Mouse (Mus musculus) kidney, embryonic 16.5 days (tissue): ENCODE measurements around the gene Acacb. TPM values are rescaled to one million over a fixed set of nuclear protein-coding genes. Genes with fewer than 3 reads are reported as not detected.

Experiments
- ATAC-seq: fragments of 200-750 bp; cut with Nextera tagmentation; 2 replicates; pipeline ENCODE4 v1.8.0; 2017; ENCODE audit warnings: moderate TSS enrichment; ENCODE audit not compliant: low FRiP score, low TSS enrichment
- H3K27ac ChIP-seq: fragments of 300-500 bp; sonication (generic); 2 replicates; pipeline ENCODE4 v1.5.1; 2014; ENCODE audit warnings: low read length
- H3K27me3 ChIP-seq: fragments of 300-500 bp; sonication (generic); 2 replicates; pipeline ENCODE4 v1.6.1; 2014; ENCODE audit warnings: low read length, control low read depth, mixed read lengths; ENCODE audit not compliant: insufficient read depth
- H3K36me3 ChIP-seq: fragments of 300-500 bp; sonication (generic); 2 replicates; pipeline ENCODE4 v1.6.1; 2014; ENCODE audit warnings: low read length, control low read depth, mixed read lengths; ENCODE audit not compliant: insufficient read depth
- H3K4me1 ChIP-seq: fragments of 300-500 bp; sonication (generic); 2 replicates; pipeline ENCODE4 v1.6.1; 2014; ENCODE audit warnings: low read length, control low read depth, mixed read lengths; ENCODE audit not compliant: insufficient read depth
- H3K4me2 ChIP-seq: fragments of 300-500 bp; sonication (generic); replicated peaks from 2 replicates; pipeline ENCODE4 v1.6.1; 2014; ENCODE audit warnings: low read depth, low read length
- H3K4me3 ChIP-seq: fragments of 300-500 bp; sonication (generic); 2 replicates; pipeline ENCODE4 v1.5.1; 2014; ENCODE audit warnings: mild to moderate bottlenecking, low read length
- H3K9ac ChIP-seq: fragments of 300-500 bp; sonication (generic); replicated peaks from 2 replicates; pipeline ENCODE4 v1.6.1; 2014; ENCODE audit warnings: low read length
- H3K9me3 ChIP-seq: fragments of 300-500 bp; sonication (generic); 2 replicates; pipeline ENCODE4 v1.6.1; 2016; ENCODE audit warnings: low read length, control low read depth
- WGBS: fragments of 180-500 bp; shearing (Covaris S2); extraction: QIAGEN DNeasy Blood & Tissue Kit; methylation state at CpG from one replicate; pipeline ENCODE4 v1.1.7; 2014; 5-methylcytosine and 5-hydroxymethylcytosine counted together
- polyA plus RNA-seq: library from polyadenylated mRNA; unstranded; fragments of >200 nt; fragmentation: Nextera tagmentation; extraction: Ambion mirVana; gene quantifications from 2 replicates; pipeline ENCODE4 v1.2.1, GENCODE M21; 2015

The Acacb gene
- polyA plus RNA-seq, 1 experiment from 2014 or later = 4.7 TPM

DNA sequence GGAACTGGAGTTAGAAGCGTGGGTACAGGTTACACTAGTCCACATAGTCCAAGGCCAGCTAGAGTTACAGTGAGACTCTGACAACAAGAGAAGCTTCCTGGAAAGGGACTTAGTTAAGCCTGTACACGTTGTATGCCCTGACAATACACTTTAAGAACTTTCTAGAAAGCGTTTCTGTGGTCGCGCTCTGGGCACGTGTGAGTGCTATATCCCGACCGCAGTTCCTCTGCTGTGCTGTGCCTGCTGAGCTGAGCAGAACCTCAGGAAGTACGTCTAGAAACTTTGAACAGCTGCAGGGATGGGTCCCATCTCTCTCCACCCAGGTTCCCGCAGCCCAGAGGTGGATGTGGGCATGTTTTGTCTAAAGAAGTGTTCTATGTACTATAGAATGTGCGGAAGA, 47.8 kb downstream of the Acacb start:
- H3K4me1 ChIP-seq = peaks cover 8% of the 10 kb centered on the region
- no peaks in the 10 kb centered on the region for H3K9me3 ChIP-seq
- H3K36me3 ChIP-seq = no peaks in the 10 kb centered on the region
- no peak for ATAC-seq
- WGBS = 88% methylated on average over 11 of the region's 11 CpGs
- H3K4me2 ChIP-seq = no peak overlapping the region
- H3K9ac ChIP-seq = no peak overlapping the region
- no peaks in the 10 kb centered on the region for H3K27me3 ChIP-seq
- H3K4me3 ChIP-seq = no peak overlapping the region
- no peak overlapping the region for H3K27ac ChIP-seq

DNA sequence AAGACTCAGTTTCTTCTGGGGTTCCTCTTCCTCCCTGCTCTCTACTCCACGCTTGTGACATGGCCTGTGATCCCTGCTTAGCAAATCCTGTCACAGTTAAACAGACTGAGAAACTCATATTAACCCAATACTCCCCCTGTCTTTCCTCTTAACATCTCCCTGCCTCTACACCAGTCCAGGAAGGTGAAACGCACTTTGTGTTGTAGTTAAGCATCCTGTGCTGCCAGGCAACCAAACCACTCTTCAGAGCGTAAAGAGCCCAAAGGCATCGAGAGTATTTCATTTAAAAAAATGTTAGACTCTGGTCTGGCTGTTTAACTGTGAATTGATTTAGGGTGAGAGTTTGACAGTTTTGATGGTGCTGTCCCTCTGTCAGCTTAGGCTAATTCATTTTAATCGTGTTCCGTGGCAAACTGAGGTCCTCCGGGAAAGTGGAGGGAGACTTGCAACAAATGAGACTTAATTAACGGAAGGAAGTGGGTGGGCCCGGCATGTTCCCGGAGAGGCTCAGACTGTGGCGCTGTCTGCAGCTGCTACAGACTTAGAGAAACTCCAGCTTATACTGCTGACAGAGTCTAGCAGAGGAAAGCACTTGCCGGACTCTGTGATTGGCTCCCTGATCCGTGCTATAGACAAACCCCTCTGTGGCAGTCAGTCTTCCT, 52.9 kb downstream of the Acacb start:
- 9% methylated on average over 13 of the region's 13 CpGs for WGBS
- H3K9ac ChIP-seq = no peak overlapping the region
- peak; percentile 69 for ATAC-seq
- no peaks in the 10 kb centered on the region for H3K36me3 ChIP-seq
- H3K27ac ChIP-seq = no peak overlapping the region
- H3K4me2 ChIP-seq = peak overlapping the region; percentile 41
- H3K4me3 ChIP-seq = 0 out of 2 replicates have a peak overlapping the region, but pooled peaks have one; percentile 17
- H3K27me3 ChIP-seq = no peaks in the 10 kb centered on the region
- H3K4me1 ChIP-seq = peaks cover 13% of the 10 kb centered on the region; the same call in 1 of the 2 replicates
- no peaks in the 10 kb centered on the region for H3K9me3 ChIP-seq

DNA sequence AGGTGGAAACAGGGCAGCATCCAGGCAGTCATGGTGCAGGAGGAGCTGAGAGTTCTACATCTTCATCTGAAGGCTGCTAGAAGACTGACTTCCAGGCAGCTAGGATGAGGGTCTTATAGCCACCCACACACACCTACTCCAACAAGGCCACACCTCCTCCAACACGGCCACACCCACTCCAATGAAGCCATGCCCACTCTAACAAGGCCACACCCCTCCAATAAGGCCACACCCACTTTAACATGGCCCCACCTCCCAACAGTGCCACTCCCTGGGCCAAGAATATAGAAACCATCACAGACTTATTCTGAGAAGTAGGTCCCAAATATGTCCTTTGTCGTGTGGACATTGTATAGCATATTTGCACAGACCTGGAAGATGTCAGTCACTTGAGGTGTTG, 59.8 kb downstream of the Acacb start:
- no peaks in the 10 kb centered on the region for H3K27me3 ChIP-seq
- no peak for ATAC-seq
- H3K9me3 ChIP-seq = no peaks in the 10 kb centered on the region
- H3K4me3 ChIP-seq = no peak overlapping the region
- H3K9ac ChIP-seq = no peak overlapping the region
- H3K27ac ChIP-seq = no peak overlapping the region
- 89% methylated on average over 2 of the region's 2 CpGs for WGBS
- no peak overlapping the region for H3K4me2 ChIP-seq
- no peaks in the 10 kb centered on the region for H3K4me1 ChIP-seq
- no peaks in the 10 kb centered on the region for H3K36me3 ChIP-seq

DNA sequence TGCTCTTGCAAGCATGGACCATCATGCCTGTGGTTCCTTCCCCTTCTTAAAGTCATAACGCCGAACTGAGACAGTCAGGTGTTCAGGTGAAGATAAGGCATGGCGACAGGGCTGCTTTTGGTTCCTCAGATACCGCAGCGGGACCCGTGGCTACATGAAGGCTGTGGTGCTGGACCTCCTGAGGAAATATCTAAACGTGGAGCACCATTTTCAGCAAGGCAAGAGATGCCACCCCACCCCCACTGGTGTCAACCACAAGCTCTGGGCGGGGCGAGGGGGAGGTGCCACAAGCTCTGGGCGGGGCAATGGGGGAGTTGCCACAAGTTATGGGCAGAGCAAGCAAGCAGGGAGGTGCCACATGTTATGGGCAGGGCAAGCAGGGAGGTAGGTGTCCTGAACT, 66.8 kb downstream of the Acacb start:
- Histone ChIP-seq H3K9me3 (no peaks in the 10 kb centered on the region), H3K4me3 (no peak overlapping the region), H3K4me1 (no peaks in the 10 kb centered on the region), H3K27me3 (no peaks in the 10 kb centered on the region), H3K36me3 (no peaks in the 10 kb centered on the region), H3K4me2 (no peak overlapping the region), H3K27ac (no peak overlapping the region), H3K9ac (no peak overlapping the region)
- WGBS = 73% methylated on average over 10 of the region's 10 CpGs
- no peak for ATAC-seq

DNA sequence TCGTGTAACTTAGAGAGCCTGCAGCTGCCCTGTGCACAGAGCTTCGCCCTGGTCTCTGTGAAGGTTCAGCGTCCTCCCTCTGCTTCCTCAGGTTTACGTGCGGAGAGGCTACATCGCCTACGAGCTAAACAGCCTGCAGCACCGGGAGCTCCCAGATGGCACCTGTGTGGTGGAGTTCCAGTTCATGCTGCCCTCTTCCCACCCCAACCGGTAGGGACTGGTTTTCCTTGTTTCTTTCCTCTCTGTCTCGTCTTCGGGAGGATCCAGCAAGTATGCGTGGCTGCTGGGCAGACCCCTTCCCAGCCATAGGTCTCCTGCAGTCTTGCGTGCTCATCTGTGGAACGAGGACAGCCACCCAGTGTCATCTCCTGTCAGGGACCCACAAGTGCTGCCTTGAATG, 72.4 kb downstream of the Acacb start:
- H3K4me1 ChIP-seq = no peaks in the 10 kb centered on the region
- ATAC-seq = no peak
- no peaks in the 10 kb centered on the region for H3K27me3 ChIP-seq
- H3K36me3 ChIP-seq = no peaks in the 10 kb centered on the region
- H3K9ac ChIP-seq = no peak overlapping the region
- H3K9me3 ChIP-seq = no peaks in the 10 kb centered on the region
- H3K27ac ChIP-seq = no peak overlapping the region
- 73% methylated on average over 14 of the region's 14 CpGs for WGBS
- no peak overlapping the region for H3K4me2 ChIP-seq
- H3K4me3 ChIP-seq = no peak overlapping the region

DNA sequence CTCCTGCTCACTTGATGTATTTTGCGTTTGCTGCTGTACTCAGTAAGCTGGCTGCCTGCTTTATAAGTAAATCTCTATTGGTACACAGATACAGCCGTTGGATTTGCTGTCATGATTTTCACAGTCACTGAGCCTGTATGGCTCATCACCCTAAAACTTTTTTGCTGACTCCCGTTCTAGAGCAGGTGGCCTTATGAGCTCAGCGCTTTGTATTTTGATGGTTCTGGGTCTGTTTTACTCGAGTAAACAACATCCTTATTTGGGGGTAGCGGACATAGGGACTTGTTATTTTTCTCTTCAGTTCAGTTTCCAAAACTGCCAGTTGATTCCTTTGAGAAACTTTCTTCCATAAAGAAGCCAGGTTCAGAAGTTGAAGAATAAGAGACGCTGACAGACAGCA, 79.7 kb downstream of the Acacb start:
- H3K4me1 ChIP-seq = no peaks in the 10 kb centered on the region
- H3K4me3 ChIP-seq = no peak overlapping the region
- H3K27ac ChIP-seq = no peak overlapping the region
- H3K36me3 ChIP-seq = peaks cover 6% of the 10 kb centered on the region; the same call in 1 of the 2 replicates
- H3K27me3 ChIP-seq = no peaks in the 10 kb centered on the region
- no peak overlapping the region for H3K9ac ChIP-seq
- WGBS = 91% methylated on average over 7 of the region's 7 CpGs
- H3K4me2 ChIP-seq = no peak overlapping the region
- H3K9me3 ChIP-seq = peaks cover 10% of the 10 kb centered on the region
- no peak for ATAC-seq

DNA sequence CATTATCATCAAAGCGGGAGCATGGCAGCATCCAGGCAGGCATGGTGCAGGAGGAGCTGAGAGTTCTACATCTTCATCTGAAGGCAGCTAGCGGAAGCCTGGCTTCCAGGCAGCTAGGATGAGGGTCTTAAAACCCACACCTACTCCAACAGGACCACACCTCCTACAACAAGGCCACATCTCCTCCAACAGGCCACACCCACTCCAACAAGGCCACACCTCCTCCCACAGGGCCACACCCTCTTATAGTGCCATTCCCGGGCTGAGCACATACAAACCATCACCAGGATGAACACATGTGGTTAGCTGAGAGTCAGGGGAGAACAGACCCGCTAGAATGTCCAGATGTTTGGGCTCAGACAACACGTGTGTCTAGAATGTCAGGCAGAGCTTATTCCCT, 82.6 kb downstream of the Acacb start:
- 67% methylated on average over 5 of the region's 5 CpGs for WGBS
- Histone ChIP-seq H3K4me2 (no peak overlapping the region), H3K27me3 (no peaks in the 10 kb centered on the region), H3K4me3 (no peak overlapping the region), H3K9me3 (peaks cover 10% of the 10 kb centered on the region), H3K27ac (no peak overlapping the region), H3K36me3 (peaks cover 6% of the 10 kb centered on the region; the same call in 1 of the 2 replicates), H3K9ac (no peak overlapping the region), H3K4me1 (no peaks in the 10 kb centered on the region)
- no peak for ATAC-seq

DNA sequence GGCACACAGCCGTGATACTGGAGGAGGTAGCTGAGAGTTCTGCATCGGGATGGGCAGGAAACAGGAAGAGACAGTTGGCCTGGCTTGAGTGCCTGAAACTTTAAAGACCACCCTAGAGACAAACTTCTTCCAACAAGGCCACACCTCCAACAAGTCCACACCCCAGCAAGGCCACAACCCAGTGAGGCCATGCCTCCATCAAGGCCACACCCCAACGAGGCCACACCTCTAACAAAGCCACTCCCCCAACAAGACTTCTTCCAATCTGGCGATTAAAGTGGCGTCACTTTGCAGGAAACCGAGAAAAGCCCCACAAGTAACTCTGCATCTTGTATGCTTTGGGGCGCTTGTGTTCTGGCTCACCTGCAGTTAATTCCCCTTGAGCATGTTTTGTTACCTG, 92.6 kb downstream of the Acacb start:
- H3K9ac ChIP-seq = no peak overlapping the region
- H3K4me3 ChIP-seq = no peak overlapping the region
- 24% methylated on average over 7 of the region's 7 CpGs for WGBS
- H3K27me3 ChIP-seq = no peaks in the 10 kb centered on the region
- H3K36me3 ChIP-seq = no peaks in the 10 kb centered on the region
- H3K4me2 ChIP-seq = 0 out of 2 replicates have a peak overlapping the region, but pooled peaks have one; percentile 11
- H3K4me1 ChIP-seq = no peaks in the 10 kb centered on the region
- ATAC-seq = no peak
- no peak overlapping the region for H3K27ac ChIP-seq
- no peaks in the 10 kb centered on the region for H3K9me3 ChIP-seq

DNA sequence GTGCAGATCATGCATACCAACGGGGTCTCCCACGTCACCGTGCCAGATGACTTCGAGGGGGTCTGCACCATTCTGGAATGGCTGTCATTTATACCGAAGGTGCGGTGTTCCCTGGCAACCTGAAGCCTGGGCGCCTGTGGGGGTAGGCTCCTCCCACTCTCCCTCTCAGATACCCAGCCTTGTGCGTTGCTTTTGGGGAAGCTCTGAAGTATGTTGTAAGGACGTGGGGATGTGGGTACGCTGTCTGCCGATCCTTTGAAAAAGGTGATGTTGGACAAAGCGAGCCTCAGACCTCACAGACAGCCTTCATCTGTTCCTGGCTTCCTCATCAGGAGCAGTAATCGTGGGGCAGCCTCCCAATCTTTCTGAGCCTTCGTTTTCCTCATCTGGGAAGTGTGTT, 93.4 kb downstream of the Acacb start:
- Histone ChIP-seq H3K9me3 (no peaks in the 10 kb centered on the region), H3K27me3 (no peaks in the 10 kb centered on the region), H3K4me1 (no peaks in the 10 kb centered on the region), H3K36me3 (no peaks in the 10 kb centered on the region), H3K9ac (no peak overlapping the region), H3K27ac (no peak overlapping the region), H3K4me2 (no peak overlapping the region), H3K4me3 (no peak overlapping the region)
- ATAC-seq = no peak
- 52% methylated on average over 14 of the region's 14 CpGs for WGBS

DNA sequence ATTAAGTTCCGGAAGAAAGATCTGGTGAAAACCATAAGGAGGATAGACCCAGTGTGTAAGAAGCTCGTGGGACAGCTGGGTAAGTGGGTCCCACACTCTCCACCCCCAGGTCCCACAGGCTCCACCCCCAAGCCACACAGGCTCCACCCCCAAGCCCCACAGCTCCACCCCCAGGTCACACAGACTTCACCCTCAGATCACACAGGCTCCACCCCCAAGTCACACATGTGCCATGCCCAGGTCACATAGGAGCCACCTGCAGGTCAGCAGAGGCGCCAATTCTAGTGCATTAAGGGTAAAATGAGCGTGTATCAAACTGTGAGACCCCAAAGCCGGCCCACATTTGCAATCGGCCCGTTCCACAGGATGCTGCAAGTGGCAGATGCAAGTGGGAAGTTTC, 100.1 kb downstream of the Acacb start:
- WGBS = 76% methylated on average over 7 of the region's 7 CpGs
- ATAC-seq = no peak
- no peak overlapping the region for H3K4me2 ChIP-seq
- no peaks in the 10 kb centered on the region for H3K27me3 ChIP-seq
- no peaks in the 10 kb centered on the region for H3K36me3 ChIP-seq
- no peaks in the 10 kb centered on the region for H3K9me3 ChIP-seq
- H3K4me3 ChIP-seq = no peak overlapping the region
- no peak overlapping the region for H3K9ac ChIP-seq
- H3K4me1 ChIP-seq = peaks cover 5% of the 10 kb centered on the region; the same call in 1 of the 2 replicates
- H3K27ac ChIP-seq = no peak overlapping the region
